Mouse (Mus musculus) CH12.LX (cell line): ENCODE measurements around the gene Pcdh8. TPM values are rescaled to one million over a fixed set of nuclear protein-coding genes. Genes with fewer than 3 reads are reported as not detected.

Experiments used
- DNase-seq: peaks from one replicate; pipeline ENCODE4 v3.0.0-alpha.2; 2013; ENCODE audit errors: extremely low read depth
- H3K27ac ChIP-seq: 2 replicates; pipeline ENCODE4 v1.5.1; 2012; ENCODE audit warnings: low read depth, mild to moderate bottlenecking, control low read depth, moderate library complexity; ENCODE audit not compliant: insufficient read depth
- H3K27me3 ChIP-seq: replicated peaks from 2 replicates; pipeline ENCODE3; 2012; ENCODE audit warnings: inconsistent platforms
- H3K36me3 ChIP-seq, 2 experiments: replicated peaks in 1 of 2; 2 replicates each; pipeline versions ENCODE3 to v1.6.1; 2012; ENCODE audit warnings: inconsistent platforms in 1 of 2, low read length in 1 of 2, mild to moderate bottlenecking in 1 of 2, mixed read lengths in 1 of 2, moderate library complexity in 1 of 2; ENCODE audit not compliant: control insufficient read depth in 1 of 2, insufficient read depth in 1 of 2
- H3K4me1 ChIP-seq, 2 experiments: 2 replicates each; pipeline ENCODE4 v1.6.1; 2012; ENCODE audit warnings: inconsistent platforms in 1 of 2, moderate library complexity in 1 of 2; ENCODE audit not compliant: insufficient read depth in 2 of 2, control insufficient read depth in 1 of 2
- H3K4me2 ChIP-seq: 2 replicates; pipeline ENCODE4 v1.6.1; 2012; ENCODE audit warnings: low read depth, mild to moderate bottlenecking, control low read depth; ENCODE audit not compliant: poor library complexity, insufficient read depth, severe bottlenecking
- H3K4me3 ChIP-seq, 3 experiments: fragments of 150-350 bp in 1 of 3; sonication (generic) in 1 of 3; replicated peaks in 1 of 3; 2 replicates each; pipeline versions ENCODE3 to v1.5.1; 2011 to 2012; ENCODE audit warnings: low read depth in 2 of 3, low read length in 2 of 3, mild to moderate bottlenecking in 2 of 3, moderate library complexity in 2 of 3, control low read depth in 1 of 3, improper control_type of control experiment in 1 of 3, inconsistent platforms in 1 of 3, mixed read lengths in 1 of 3; ENCODE audit not compliant: poor library complexity in 1 of 3
- H3K79me2 ChIP-seq: replicated peaks from 2 replicates; pipeline ENCODE4 v1.6.1; 2012; ENCODE audit warnings: mild to moderate bottlenecking, moderate library complexity; ENCODE audit not compliant: control insufficient read depth, poor library complexity, insufficient read depth, severe bottlenecking; ENCODE audit errors: extremely low read depth
- H3K9ac ChIP-seq: 2 replicates; pipeline ENCODE4 v1.6.1; 2012; ENCODE audit warnings: low read depth, mild to moderate bottlenecking, control low read depth, moderate library complexity; ENCODE audit not compliant: insufficient read depth
- H3K9me3 ChIP-seq: replicated peaks from 2 replicates; pipeline ENCODE3; 2012; ENCODE audit warnings: low read length, inconsistent platforms, mixed read lengths
- BHLHE40 ChIP-seq: IDR thresholded peaks from 2 replicates; pipeline ENCODE4 v1.6.1; 2011; ENCODE audit warnings: mild to moderate bottlenecking, low read depth, low read length, improper control_type of control experiment
- ELF1 ChIP-seq: IDR thresholded peaks from 2 replicates; pipeline ENCODE4 v1.6.1; 2014; ENCODE audit warnings: low read depth, mild to moderate bottlenecking, inconsistent platforms, low read length, improper control_type of control experiment
- EP300 ChIP-seq: IDR thresholded peaks from 2 replicates; pipeline ENCODE4 v1.6.1; 2011; ENCODE audit warnings: low read length, improper control_type of control experiment
- GABPA ChIP-seq: IDR thresholded peaks from 2 replicates; pipeline ENCODE4 v1.6.1; 2012; ENCODE audit warnings: low read depth, low read length, improper control_type of control experiment, inconsistent platforms; ENCODE audit not compliant: insufficient replicate concordance
- MEF2A ChIP-seq: IDR thresholded peaks from 2 replicates; pipeline ENCODE4 v1.6.1; 2014; ENCODE audit warnings: low read depth, mild to moderate bottlenecking, inconsistent platforms, low read length, improper control_type of control experiment, borderline replicate concordance
- USF2 ChIP-seq: conservative IDR thresholded peaks from 2 replicates; pipeline ENCODE4 v1.6.1; 2011; ENCODE audit warnings: low read depth, low read length, improper control_type of control experiment
- ZC3H11A ChIP-seq: IDR thresholded peaks from 2 replicates; pipeline ENCODE4 v1.6.1; 2012; ENCODE audit warnings: low read depth, mild to moderate bottlenecking, inconsistent platforms, low read length, improper control_type of control experiment
- ZKSCAN1 ChIP-seq: IDR thresholded peaks from 2 replicates; pipeline ENCODE4 v1.6.1; 2012; ENCODE audit warnings: low read depth, inconsistent platforms, low read length, improper control_type of control experiment, borderline replicate concordance
- ZNF384 ChIP-seq: IDR thresholded peaks from 2 replicates; pipeline ENCODE4 v1.6.1; 2012; ENCODE audit warnings: low read depth, low read length, improper control_type of control experiment, inconsistent platforms
- dilution Hi-C: fragments of 300-500 bp; cut with MboI; formaldehyde crosslinking; loops from 2 replicates; pipeline ENCODE4 v1.14.3; 2020; ENCODE audit warnings: low sequenced_read_pairs; ENCODE audit not compliant: extremely low pct_unique_long_range_greater_than_20kb, extremely low pct_ligation_motif_present
- in situ Hi-C: fragments of 300-500 bp; cut with MboI; formaldehyde crosslinking; loops from 3 replicates; pipeline ENCODE4 v1.14.3; 2019; ENCODE audit warnings: low sequenced_read_pairs, low pct_ligation_motif_present, low pct_unique_long_range_greater_than_20kb, mixed read lengths
- polyA plus RNA-seq: library from polyadenylated mRNA; unstranded; fragments of >175 nt; gene quantifications from 2 replicates; pipeline ENCODE4 v1.2.1, GENCODE M21; 2012; ENCODE audit warnings: low read depth; ENCODE audit not compliant: insufficient read length
- total RNA-seq, 2 experiments: library from RNA; depleted of rRNA; stranded (reverse); fragments of 300-350 nt in 1 of 2; fragments of >200 nt in 1 of 2; gene quantifications; 2 replicates each; pipeline ENCODE4 v1.2.3; 2012 to 2014

Pcdh8 gene
- total and polyA plus RNA-seq, 3 experiments, result not detected

DNA sequence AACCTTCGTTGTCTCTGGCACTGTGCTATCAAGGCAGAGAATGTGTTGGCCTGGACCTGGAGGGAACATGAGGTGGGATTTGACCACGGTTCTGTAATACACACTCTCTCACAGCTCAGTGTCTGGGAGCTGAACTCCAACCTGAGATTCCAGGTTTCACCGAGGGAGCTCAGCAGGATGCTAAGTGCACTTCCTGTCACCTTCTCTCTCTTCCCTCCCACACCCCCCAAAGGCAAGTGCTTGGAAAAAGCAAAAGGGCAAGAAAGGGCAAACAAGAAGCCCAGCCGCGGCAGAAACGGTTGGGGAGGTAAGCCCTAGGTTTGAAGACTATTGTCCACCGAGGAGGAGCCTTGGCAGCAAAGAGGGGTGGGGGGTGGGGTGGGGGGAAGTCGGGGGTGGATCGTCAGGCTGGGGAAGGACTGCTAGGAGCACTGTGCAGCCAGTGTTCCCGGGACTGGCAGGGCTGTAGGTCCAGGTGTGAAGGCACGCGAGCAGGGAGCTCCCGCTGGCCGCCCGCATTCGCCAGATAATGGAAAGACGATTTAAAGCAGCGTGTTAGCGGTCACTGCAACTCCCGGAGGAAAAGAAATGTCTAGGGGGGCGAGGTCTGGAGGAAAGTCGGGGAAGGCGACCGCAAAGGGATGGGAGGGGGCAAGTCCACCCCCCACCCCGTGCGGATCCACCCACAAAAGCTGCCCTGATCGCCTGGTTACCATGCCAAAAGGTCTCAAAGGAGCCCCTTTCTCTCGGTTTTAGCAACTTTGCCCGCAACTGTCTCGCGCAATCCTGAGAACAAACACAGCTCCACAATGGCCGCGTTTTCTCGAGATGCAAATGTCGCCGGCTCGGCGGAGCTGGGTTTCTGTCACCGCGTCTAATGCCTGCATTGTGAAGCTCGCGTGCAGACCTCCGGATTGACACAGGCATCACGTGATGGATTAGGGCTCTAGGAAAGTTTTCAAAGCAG lies 2.6 kb upstream of the Pcdh8 start:
- H3K4me3 ChIP-seq, result no peak overlapping the region
- peaks cover 0 to 2% of the 10 kb centered on the region in 2 experiments for H3K36me3 ChIP-seq
- peaks cover 38% of the 10 kb centered on the region for H3K9me3 ChIP-seq
- in situ Hi-C loops (no loop called here), dilution Hi-C loops (no loop called here)
- H3K4me1 ChIP-seq, result no peaks in the 10 kb centered on the region
- no peak overlapping the region for H3K9ac ChIP-seq
- no peak overlapping the region for H3K27ac ChIP-seq
- no peaks in the 10 kb centered on the region for H3K79me2 ChIP-seq
- H3K4me2 ChIP-seq, result no peak overlapping the region
- H3K27me3 ChIP-seq, result no peaks in the 10 kb centered on the region
- TF ChIP-seq ZC3H11A, result no peak
- no peak for TF ChIP-seq ZNF384
- no peak for TF ChIP-seq USF2
- TF ChIP-seq BHLHE40, result no peak
- TF ChIP-seq EP300, result no peak
- DNase-seq, result no peak

DNA sequence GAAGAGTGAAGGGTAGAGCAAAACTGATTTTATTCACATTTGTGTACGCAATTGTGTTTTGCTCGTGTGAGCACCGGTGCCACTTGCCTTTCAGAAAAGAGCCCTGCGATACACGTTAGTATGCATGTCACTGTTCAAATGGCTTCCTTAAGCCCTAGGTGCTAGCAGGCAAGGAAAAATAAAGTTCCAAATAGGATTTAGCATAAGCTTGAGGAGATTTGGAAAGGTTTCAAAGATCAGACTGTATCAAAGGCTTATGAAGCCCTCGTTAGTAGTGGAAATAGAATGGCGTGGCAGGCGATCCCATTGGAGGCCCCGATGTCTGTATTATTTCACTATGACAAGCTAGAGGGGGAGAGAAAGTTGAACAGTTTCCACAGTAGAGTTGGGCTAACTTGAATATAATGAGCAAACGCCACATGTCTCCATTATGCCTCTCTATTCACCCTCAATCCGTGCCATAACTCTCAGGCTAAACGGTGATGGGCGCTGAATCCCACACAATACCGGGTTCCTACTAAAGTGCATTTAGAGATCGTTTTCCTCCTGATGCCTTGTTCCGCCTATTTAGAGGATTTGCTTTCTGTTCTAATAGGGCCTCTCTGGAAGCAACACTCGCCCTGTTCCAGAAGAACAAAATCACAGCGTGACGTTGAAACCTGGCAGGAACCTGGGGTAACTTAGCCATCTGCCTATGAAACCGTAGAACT lies 845 bp upstream of the Pcdh8 start:
- no peak for TF ChIP-seq MEF2A
- TF ChIP-seq ZKSCAN1, result no peak
- no peak for TF ChIP-seq GABPA
- TF ChIP-seq ELF1, result no peak
- Histone ChIP-seq H3K4me1 (no peaks in the 10 kb centered on the region), H3K9ac (no peak overlapping the region), H3K4me2 (no peak overlapping the region), H3K36me3 (peaks cover 0 to 2% of the 10 kb centered on the region in 2 experiments), H3K9me3 (peaks cover 50% of the 10 kb centered on the region), H3K79me2 (no peaks in the 10 kb centered on the region), H3K27ac (no peak overlapping the region), H3K4me3 (no peak overlapping the region), H3K27me3 (no peaks in the 10 kb centered on the region)
- dilution Hi-C loops, result no loop called here
- in situ Hi-C loops, result no loop called here
- DNase-seq, result no peak
